Mouse (Mus musculus): Measurements from ENCODE around the gene Il9r. TPM values are rescaled to one million over a fixed set of nuclear protein-coding genes. Genes with fewer than 3 reads are reported as not detected.

Il9r gene
- total and polyA plus RNA-seq, 3 experiments: 0.26 to 0.31 TPM; not detected in 1

GRCm38 (mm10) chr11:32157791-32158594 is 42.1 kb downstream of the Il9r start:
- no peak for DNase-seq

GRCm38 (mm10) chr11:32156854-32157630 is 43.0 kb downstream of the Il9r start:
- no peak for DNase-seq

GRCm38 (mm10) chr11:32153216-32153615 is 46.9 kb downstream of the Il9r start:
- no peak for DNase-seq

GRCm38 (mm10) chr11:32152814-32153213 is 47.3 kb downstream of the Il9r start:
- no peak for DNase-seq

GRCm38 (mm10) chr11:32151243-32151642 is 48.8 kb downstream of the Il9r start:
- no peak for DNase-seq

GRCm38 (mm10) chr11:32149605-32150004 is 50.5 kb downstream of the Il9r start:
- DNase-seq: no peak

GRCm38 (mm10) chr11:32142771-32143170 is 57.3 kb downstream of the Il9r start:
- peak; percentile 9 for DNase-seq

GRCm38 (mm10) chr11:32141627-32142586 is 58.2 kb downstream of the Il9r start:
- no peak for DNase-seq

- DNase-seq: peak; percentile 60
Measured at GRCm38 (mm10) chr11:32141034-32141433, 59.0 kb downstream of the Il9r start.

GRCm38 (mm10) chr11:32139528-32139961 is 60.5 kb downstream of the Il9r start:
- no peak for DNase-seq

GRCm38 (mm10) chr11:32138614-32138964 is 61.5 kb downstream of the Il9r start:
- no peak for DNase-seq

GRCm38 (mm10) chr11:32137719-32138613 is 62.1 kb downstream of the Il9r start:
- no peak for DNase-seq

Other genes with a start within 250 kb of the Il9r start
- gene 4930524B15Rik, start 234.7 kb downstream of the Il9r start, total RNA-seq (2021): not detected
- gene 4930524B15Rik, start 234.7 kb downstream of the Il9r start, polyA plus RNA-seq (2012; rRNA removed): 0.11 TPM in 1 of 2 replicates, not detected in the other
- 10 to 100 TPM; 26.5 to 42.6 TPM for gene Nsg2, start 199.8 kb downstream of the Il9r start, total RNA-seq (2021)
- 10.9 and 15.4 TPM in 2 replicates for gene Nsg2, start 199.8 kb downstream of the Il9r start, polyA plus RNA-seq (2012; rRNA removed)
- 10 to 100 TPM in 1 of 2 experiments, 1 to 10 TPM in 1; 9.8 to 15.5 TPM for gene Snrnp25, start 5.1 kb upstream of the Il9r start, total RNA-seq (2021)
- gene Snrnp25, start 5.1 kb upstream of the Il9r start, polyA plus RNA-seq (2012; rRNA removed): 7.2 and 7.8 TPM in 2 replicates
- 10 to 100 TPM; 28.0 to 28.6 TPM for gene Rhbdf1, start 22.0 kb upstream of the Il9r start, total RNA-seq (2021)
- gene Rhbdf1, start 22.0 kb upstream of the Il9r start, polyA plus RNA-seq (2012; rRNA removed): 137 and 151 TPM in 2 replicates
- gene Mpg, start 26.2 kb upstream of the Il9r start, total RNA-seq (2021): 10 to 100 TPM; 17.1 to 19.6 TPM
- gene Mpg, start 26.2 kb upstream of the Il9r start, polyA plus RNA-seq (2012; rRNA removed): 17.1 and 21.1 TPM in 2 replicates
- 10 to 100 TPM; 58.6 to 68.2 TPM for gene Nprl3, start 67.4 kb upstream of the Il9r start, total RNA-seq (2021)
- gene Nprl3, start 67.4 kb upstream of the Il9r start, polyA plus RNA-seq (2012; rRNA removed): 176 and 201 TPM in 2 replicates
- not detected for gene Hba-x, start 76.1 kb upstream of the Il9r start, total RNA-seq (2021)
- not detected in 2 replicates for gene Hba-x, start 76.1 kb upstream of the Il9r start, polyA plus RNA-seq (2012; rRNA removed)
- gene Hba-a1, start 83.2 kb upstream of the Il9r start, total RNA-seq (2021): 1,000 to 10,000 TPM; 2,365 to 2,621 TPM
- gene Hba-a1, start 83.2 kb upstream of the Il9r start, polyA plus RNA-seq (2012; rRNA removed): 1,833 and 2,428 TPM in 2 replicates
- gene Hbq1b, start 86.7 kb upstream of the Il9r start, total RNA-seq (2021): under 1 TPM in 1 of 2 experiments, not detected in 1; 0.75 TPM
- gene Hbq1b, start 86.7 kb upstream of the Il9r start, polyA plus RNA-seq (2012; rRNA removed): 0.36 TPM in 1 of 2 replicates, not detected in the other
- 1,000 to 10,000 TPM; 1,707 to 1,770 TPM for gene Hba-a2, start 96.2 kb upstream of the Il9r start, total RNA-seq (2021)
- gene Hba-a2, start 96.2 kb upstream of the Il9r start, polyA plus RNA-seq (2012; rRNA removed): 1,248 and 1,571 TPM in 2 replicates
- gene Hbq1a, start 99.8 kb upstream of the Il9r start, total RNA-seq (2021): not detected
- not detected in 2 replicates for gene Hbq1a, start 99.8 kb upstream of the Il9r start, polyA plus RNA-seq (2012; rRNA removed)
- 1 to 10 TPM; 5.2 to 7.4 TPM for gene Sh3pxd2b, start 147.5 kb upstream of the Il9r start, total RNA-seq (2021)
- 3.0 and 3.4 TPM in 2 replicates for gene Sh3pxd2b, start 147.5 kb upstream of the Il9r start, polyA plus RNA-seq (2012; rRNA removed)

Measured in adrenal gland, adult 2 months (tissue).